Mouse (Mus musculus) limb, embryonic 14.5 days (tissue): Measurements from ENCODE around the gene Col12a1. TPM values are rescaled to one million over a fixed set of nuclear protein-coding genes. Genes with fewer than 3 reads are reported as not detected.

Experiments used
- ATAC-seq: fragments of 200-750 bp; cut with Nextera tagmentation; 2 replicates; pipeline ENCODE4 v1.8.0; 2017; ENCODE audit warnings: low read depth, moderate number of reproducible peaks, moderate TSS enrichment; ENCODE audit not compliant: low FRiP score
- DNase-seq: peaks from one replicate; pipeline ENCODE4 v3.0.0-alpha.2; 2015; ENCODE audit warnings: low spot score
- H3K27ac ChIP-seq: fragments of 300-500 bp; sonication (generic); replicated peaks from 2 replicates; pipeline ENCODE4 v1.5.1; 2014; ENCODE audit warnings: low read depth, mild to moderate bottlenecking, low read length, moderate library complexity, mixed read lengths
- H3K27me3 ChIP-seq: fragments of 300-500 bp; sonication (generic); 2 replicates; pipeline ENCODE4 v1.6.1; 2014; ENCODE audit warnings: low read length, mixed read lengths; ENCODE audit not compliant: control insufficient read depth, insufficient read depth
- H3K36me3 ChIP-seq: fragments of 300-500 bp; sonication (generic); 2 replicates; pipeline ENCODE4 v1.6.1; 2014; ENCODE audit warnings: mild to moderate bottlenecking, low read length, moderate library complexity, mixed read lengths; ENCODE audit not compliant: control insufficient read depth, insufficient read depth
- H3K4me1 ChIP-seq: fragments of 300-500 bp; sonication (generic); 2 replicates; pipeline ENCODE4 v1.6.1; 2014; ENCODE audit warnings: antibody characterized with exemption, low read length, mixed read lengths; ENCODE audit not compliant: control insufficient read depth, insufficient read depth
- H3K4me2 ChIP-seq: fragments of 300-500 bp; sonication (generic); replicated peaks from 2 replicates; pipeline ENCODE4 v1.6.1; 2014; ENCODE audit warnings: low read depth, mild to moderate bottlenecking, low read length, moderate library complexity; ENCODE audit not compliant: severe bottlenecking
- H3K4me3 ChIP-seq: fragments of 300-500 bp; sonication (generic); replicated peaks from 2 replicates; pipeline ENCODE4 v1.5.1; 2014; ENCODE audit warnings: low read length
- H3K9ac ChIP-seq: fragments of 300-500 bp; sonication (generic); 2 replicates; pipeline ENCODE4 v1.6.1; 2014; ENCODE audit warnings: mild to moderate bottlenecking, low read depth, low read length, moderate library complexity; ENCODE audit not compliant: severe bottlenecking
- H3K9me3 ChIP-seq: fragments of 300-500 bp; sonication (generic); 2 replicates; pipeline ENCODE4 v1.6.1; 2016; ENCODE audit warnings: low read length; ENCODE audit not compliant: control insufficient read depth
- POLR2A ChIP-seq: fragments of 200-500 bp; IDR thresholded peaks from 2 replicates; pipeline ENCODE4 v1.8.0; 2012; ENCODE audit warnings: inconsistent platforms, mild to moderate bottlenecking, moderate library complexity, borderline replicate concordance; ENCODE audit not compliant: insufficient read depth, insufficient read length; ENCODE audit errors: extremely low read depth
- WGBS: fragments of 180-500 bp; shearing (Covaris S2); extraction: QIAGEN DNeasy Blood & Tissue Kit; methylation state at CpG from one replicate; pipeline ENCODE4 v1.1.7; 2014; 5-methylcytosine and 5-hydroxymethylcytosine counted together
- polyA plus RNA-seq, 2 experiments: library from polyadenylated mRNA; depleted of rRNA in 1 of 2; stranded (reverse) in 1 of 2; unstranded in 1 of 2; fragments of >200 nt; fragmentation: Nextera tagmentation in 1 of 2; extraction: Ambion mirVana in 1 of 2; gene quantifications; 2 replicates each; pipeline versions ENCODE4 v1.2.1 to v1.2.3; 2012 to 2014

Col12a1 gene
- polyA plus RNA-seq, 2 experiments, result 270 to 296 TPM

DNA sequence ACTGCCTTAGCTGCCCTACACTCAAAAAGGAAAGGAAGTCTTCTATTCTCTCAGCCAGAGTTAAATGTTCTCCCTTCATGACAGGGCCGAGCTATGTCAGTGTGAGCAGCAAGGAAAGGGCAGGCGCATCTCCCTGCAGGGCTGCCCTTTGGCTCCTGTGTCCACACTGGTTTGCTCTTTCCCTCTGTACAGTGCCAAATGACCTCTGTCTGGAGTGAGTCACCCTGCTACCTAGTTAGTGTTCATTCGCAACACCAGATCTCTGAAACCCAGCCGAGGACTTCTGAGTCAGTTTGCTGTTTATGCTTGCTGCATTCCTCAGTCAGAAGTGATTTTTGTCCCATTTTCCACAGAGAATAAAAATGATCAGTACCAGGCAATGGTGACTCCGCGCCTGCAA is 108.3 kb downstream of the Col12a1 start:
- 81% methylated on average over 6 of the region's 6 CpGs for WGBS
- DNase-seq, result no peak
- H3K36me3 ChIP-seq, result peaks cover 68% of the 10 kb centered on the region
- no peak overlapping the region for H3K27ac ChIP-seq
- H3K4me2 ChIP-seq, result no peak overlapping the region
- TF ChIP-seq POLR2A, result no peak
- no peak overlapping the region for H3K9ac ChIP-seq
- H3K27me3 ChIP-seq, result no peaks in the 10 kb centered on the region
- no peaks in the 10 kb centered on the region for H3K9me3 ChIP-seq
- no peak overlapping the region for H3K4me3 ChIP-seq
- ATAC-seq, result no peak
- H3K4me1 ChIP-seq, result peaks cover 10% of the 10 kb centered on the region

GRCm38 (mm10) chr9:79609661-79610060 is 109.0 kb downstream of the Col12a1 start:
- no peaks in the 10 kb centered on the region for H3K9me3 ChIP-seq
- H3K27ac ChIP-seq, result 0 out of 2 replicates have a peak overlapping the region, but pooled peaks have one; percentile 20
- H3K4me3 ChIP-seq, result no peak overlapping the region
- no peak for TF ChIP-seq POLR2A
- H3K36me3 ChIP-seq, result peaks cover 68% of the 10 kb centered on the region
- no peak overlapping the region for H3K9ac ChIP-seq
- no peaks in the 10 kb centered on the region for H3K27me3 ChIP-seq
- H3K4me1 ChIP-seq, result peaks cover 10% of the 10 kb centered on the region
- ATAC-seq (no peak), DNase-seq (no peak)
- H3K4me2 ChIP-seq, result no peak overlapping the region
- WGBS, result 71% methylated on average over 4 of the region's 4 CpGs

DNA sequence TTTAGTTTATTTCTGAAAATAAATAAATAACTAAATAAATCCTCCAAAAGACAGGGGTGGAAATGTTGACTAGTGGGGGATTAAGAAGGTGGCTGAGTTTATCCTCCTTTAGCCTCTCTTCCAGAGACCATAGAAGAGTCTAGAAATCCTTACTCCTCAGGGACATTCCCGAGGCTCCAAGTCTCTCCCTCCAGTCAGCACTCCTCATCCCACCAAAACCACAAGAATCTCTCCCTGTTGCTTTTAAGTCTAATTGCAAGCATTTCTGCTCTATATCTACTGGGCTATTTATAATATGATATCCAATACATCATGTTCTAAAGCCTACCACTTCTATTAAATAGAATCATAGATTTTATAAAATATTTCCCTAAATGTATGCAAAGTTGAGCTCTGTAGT is 109.8 kb downstream of the Col12a1 start:
- Histone ChIP-seq H3K27me3 (no peaks in the 10 kb centered on the region), H3K9ac (no peak overlapping the region), H3K4me3 (no peak overlapping the region), H3K4me1 (peaks cover 10% of the 10 kb centered on the region), H3K36me3 (peaks cover 66% of the 10 kb centered on the region), H3K4me2 (no peak overlapping the region), H3K27ac (no peak overlapping the region), H3K9me3 (no peaks in the 10 kb centered on the region)
- ATAC-seq, result no peak
- TF ChIP-seq POLR2A, result no peak
- 78% methylated on average over 1 of the region's 1 CpGs for WGBS
- DNase-seq, result no peak

DNA sequence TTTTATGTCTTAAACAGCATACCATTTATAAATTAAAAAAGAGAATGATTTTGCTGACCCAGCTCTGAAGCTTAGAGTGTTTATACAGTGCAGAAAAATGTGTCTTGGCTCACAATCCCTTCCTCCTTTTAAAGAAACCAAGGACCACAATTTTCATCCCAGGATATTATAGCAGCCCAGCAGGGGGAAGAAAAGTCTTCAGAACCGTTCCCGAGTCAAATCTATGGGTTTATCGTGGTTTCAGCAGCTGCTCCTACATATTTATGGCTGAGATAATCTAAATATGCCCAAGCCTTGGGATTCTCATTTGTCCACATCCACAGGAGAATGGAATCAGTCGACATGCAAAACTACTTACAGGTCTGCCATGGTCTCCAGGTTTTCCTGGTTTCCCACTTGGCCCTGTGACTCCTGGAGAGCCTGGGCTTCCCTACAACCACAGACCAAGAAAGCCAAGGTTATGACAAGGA is 110.5 kb downstream of the Col12a1 start:
- Histone ChIP-seq H3K27ac (peak overlapping the region; percentile 63; the same call in 1 of the 2 replicates), H3K9ac (no peak overlapping the region), H3K4me3 (no peak overlapping the region), H3K36me3 (peaks cover 61% of the 10 kb centered on the region), H3K4me1 (peaks cover 10% of the 10 kb centered on the region), H3K27me3 (no peaks in the 10 kb centered on the region), H3K4me2 (no peak overlapping the region), H3K9me3 (no peaks in the 10 kb centered on the region)
- DNase-seq (peak; percentile 56), ATAC-seq (peak; percentile 64)
- no peak for TF ChIP-seq POLR2A
- WGBS, result 46% methylated on average over 4 of the region's 4 CpGs

GRCm38 (mm10) chr9:79606122-79606521 is 112.5 kb downstream of the Col12a1 start:
- no peak for ATAC-seq
- 61% methylated on average over 5 of the region's 5 CpGs for WGBS
- Histone ChIP-seq H3K27me3 (no peaks in the 10 kb centered on the region), H3K36me3 (peaks cover 54% of the 10 kb centered on the region), H3K4me2 (no peak overlapping the region), H3K27ac (no peak overlapping the region), H3K9me3 (no peaks in the 10 kb centered on the region), H3K4me1 (peaks cover 10% of the 10 kb centered on the region), H3K9ac (no peak overlapping the region), H3K4me3 (no peak overlapping the region)
- no peak for DNase-seq
- no peak for TF ChIP-seq POLR2A

GRCm38 (mm10) chr9:79605722-79606121 is 112.9 kb downstream of the Col12a1 start:
- Histone ChIP-seq H3K27me3 (no peaks in the 10 kb centered on the region), H3K4me3 (no peak overlapping the region), H3K27ac (no peak overlapping the region), H3K9ac (no peak overlapping the region), H3K9me3 (no peaks in the 10 kb centered on the region), H3K36me3 (peaks cover 53% of the 10 kb centered on the region), H3K4me2 (no peak overlapping the region), H3K4me1 (peaks cover 10% of the 10 kb centered on the region)
- WGBS, result 53% methylated on average over 5 of the region's 5 CpGs
- no peak for TF ChIP-seq POLR2A
- ATAC-seq, result no peak
- no peak for DNase-seq
